Mouse (Mus musculus) ovary, adult 2 months (tissue): ENCODE data around the gene Alkbh4. TPM values are rescaled to one million over a fixed set of nuclear protein-coding genes. Genes with fewer than 3 reads are reported as not detected.

ENCODE experiments used
- polyA plus RNA-seq: library from polyadenylated mRNA; depleted of rRNA; stranded (reverse); fragments of >200 nt; gene quantifications from 2 replicates; pipeline ENCODE4 v1.2.3, GENCODE M21; 2012; rRNA removed

Alkbh4 gene
- polyA plus RNA-seq = 22.1 and 22.2 TPM in 2 replicates

DNA sequence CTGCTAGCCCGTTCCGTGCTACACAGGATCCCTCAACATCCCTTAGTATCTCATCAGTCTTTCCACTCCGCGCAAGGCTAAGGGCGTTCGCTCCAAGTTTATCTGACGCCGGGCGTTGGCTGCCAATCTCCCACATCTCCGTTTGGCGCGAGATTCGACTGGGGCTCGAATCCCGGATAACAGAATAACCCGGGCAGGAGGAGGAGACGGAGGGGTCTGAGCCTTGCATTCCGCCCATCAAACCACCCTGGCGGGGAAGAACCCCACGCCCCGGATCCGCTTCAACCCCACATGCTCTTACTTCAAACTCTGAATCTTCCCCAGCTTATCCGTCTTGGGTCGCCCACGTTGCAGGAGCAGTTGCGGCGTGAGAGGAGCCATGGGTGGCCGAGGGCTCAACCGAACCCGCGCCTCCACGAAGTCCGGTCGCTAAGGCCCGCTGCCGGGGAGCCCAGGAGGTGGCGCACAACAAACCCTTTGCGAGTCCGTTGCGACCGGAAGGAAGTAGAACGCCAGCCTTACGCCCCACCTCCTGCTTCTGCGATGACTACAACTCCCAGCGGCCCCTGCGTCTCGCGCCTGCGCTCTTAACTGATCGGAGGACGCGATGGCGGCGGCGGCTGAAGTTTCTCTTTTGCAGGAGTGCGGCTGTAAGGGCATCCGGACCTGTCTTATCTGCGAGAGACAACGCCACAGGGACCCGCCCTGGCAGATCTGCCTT is at the start of gene Alkbh4, which contains the start of gene Lrwd1:
Gene Alkbh4, plus strand, starts transcription at position 576 of the 721 bp plus-strand sequence.
Gene Lrwd1, minus strand, starts transcription at position 504 of the 721 bp plus-strand sequence.

GRCm38 (mm10) chr5:136115891-136116783 is 19.8 kb upstream of the Alkbh4 start, which contains the start of gene Polr2j:
Gene Polr2j (plus strand): TSS chr5:136116631.

GRCm38 (mm10) chr5:136170512-136171362 is 34.8 kb downstream of the Alkbh4 start, which contains the start of gene Orai2:
Gene Orai2 (minus strand): TSS chr5:136170713.

Other genes with a start within 250 kb of the Alkbh4 start
- 447 and 474 TPM in 2 replicates for gene Hspb1, start 248.2 kb upstream of the Alkbh4 start, polyA plus RNA-seq
- gene Ywhag, start 201.5 kb upstream of the Alkbh4 start, polyA plus RNA-seq = 116 and 123 TPM in 2 replicates
- gene Ssc4d, start 161.6 kb upstream of the Alkbh4 start, polyA plus RNA-seq = 8.4 and 10.3 TPM in 2 replicates
- gene Zp3, start 156.0 kb upstream of the Alkbh4 start, polyA plus RNA-seq = 159 and 201 TPM in 2 replicates
- 60.4 and 70.4 TPM in 2 replicates for gene Dtx2, start 141.3 kb upstream of the Alkbh4 start, polyA plus RNA-seq
- gene Upk3b, start 97.7 kb upstream of the Alkbh4 start, polyA plus RNA-seq = 48.6 and 57.1 TPM in 2 replicates
- gene Upk3bl, start 81.7 kb upstream of the Alkbh4 start, polyA plus RNA-seq = 2.7 and 2.8 TPM in 2 replicates
- 23.7 and 24.4 TPM in 2 replicates for gene Rasa4, start 52.2 kb upstream of the Alkbh4 start, polyA plus RNA-seq
- gene Polr2j, start 19.5 kb upstream of the Alkbh4 start, polyA plus RNA-seq = 34.0 and 70.8 TPM in 2 replicates
- 56.3 and 56.8 TPM in 2 replicates for gene Lrwd1, start 72 bp upstream of the Alkbh4 start, polyA plus RNA-seq
- 20.0 and 25.3 TPM in 2 replicates for gene Orai2, start 34.6 kb downstream of the Alkbh4 start, polyA plus RNA-seq
- 11.5 and 15.5 TPM in 2 replicates for gene Prkrip1, start 62.8 kb downstream of the Alkbh4 start, polyA plus RNA-seq
- gene Sh2b2, start 110.4 kb downstream of the Alkbh4 start, polyA plus RNA-seq = 28.9 and 32.2 TPM in 2 replicates